Mouse (Mus musculus) left cerebral cortex, adult 9 months (tissue): Measurements from ENCODE around the gene Kansl2.
"Not testable (repeated sequence)": the region's sequence is repeated elsewhere in the genome, so short reads cannot be mapped to it uniquely, and the experiment has no call there.

Source experiments
- DNase-seq, 2 experiments: peaks; one replicate each; pipeline ENCODE4 v3.0.0; 2022; ENCODE audit warnings: low spot score in 2 of 2

Kansl2 gene

DNA sequence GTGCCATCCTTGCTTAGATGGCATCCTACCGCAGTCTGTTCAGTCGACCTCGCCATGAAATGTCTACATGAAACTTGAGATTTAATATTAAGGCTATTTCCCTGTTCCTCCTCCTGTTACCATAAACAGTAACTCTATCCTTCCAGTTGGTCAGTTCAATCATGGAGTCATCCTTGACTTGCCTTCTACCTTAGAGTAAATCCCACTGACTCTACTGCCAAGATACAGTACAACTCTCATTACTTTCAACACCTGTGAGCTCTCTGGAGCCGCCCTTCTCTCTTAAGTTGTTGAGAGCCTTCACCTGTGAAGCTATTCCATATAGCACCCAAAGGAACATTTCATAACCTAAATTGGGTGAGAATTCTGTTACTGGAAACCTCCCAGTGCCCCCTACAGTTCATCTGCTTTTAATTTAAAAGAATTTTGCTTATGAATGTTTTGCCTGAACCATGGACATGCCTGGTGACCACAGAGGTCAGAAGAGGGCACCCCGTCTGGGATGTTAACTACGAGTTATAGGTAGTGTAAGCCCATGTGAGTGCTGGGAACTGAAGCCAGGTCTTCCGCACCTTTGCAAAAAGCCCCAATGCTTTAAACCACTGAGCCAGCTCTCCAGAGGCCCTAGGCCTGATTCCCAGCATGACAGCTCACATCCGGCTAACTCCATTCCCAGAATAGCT lies 2.9 kb upstream of the Kansl2 start:
- DNase-seq, result no peak

- DNase-seq, result no peak
These were observed 1.9 kb upstream of the Kansl2 start for GRCm38 (mm10) chr15:98535921-98536320.

DNA sequence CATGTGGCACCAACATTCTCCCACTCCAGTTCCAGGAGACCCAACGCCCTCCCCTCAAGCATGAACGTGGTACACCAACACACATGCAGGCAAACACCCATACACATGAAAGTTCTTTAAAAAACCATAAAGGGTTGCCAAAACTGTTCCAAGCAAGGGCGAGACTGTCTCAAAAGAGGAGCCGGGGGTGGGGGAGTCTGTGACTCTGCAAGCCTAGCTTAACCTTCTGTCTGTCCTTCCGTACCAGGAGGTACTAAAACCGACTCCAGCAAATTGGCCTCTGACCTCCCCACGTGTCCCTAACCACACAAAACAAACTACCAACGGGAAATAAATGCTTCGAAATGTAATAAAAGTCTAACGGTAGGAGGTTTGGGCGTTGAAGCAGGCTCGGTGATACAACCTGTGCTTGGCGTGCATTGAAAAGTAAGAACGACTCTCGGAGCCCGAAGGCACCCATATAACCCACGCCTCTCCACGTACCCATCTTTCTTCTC lies 981 bp downstream of the Kansl2 start:
- DNase-seq, result no peak

DNA sequence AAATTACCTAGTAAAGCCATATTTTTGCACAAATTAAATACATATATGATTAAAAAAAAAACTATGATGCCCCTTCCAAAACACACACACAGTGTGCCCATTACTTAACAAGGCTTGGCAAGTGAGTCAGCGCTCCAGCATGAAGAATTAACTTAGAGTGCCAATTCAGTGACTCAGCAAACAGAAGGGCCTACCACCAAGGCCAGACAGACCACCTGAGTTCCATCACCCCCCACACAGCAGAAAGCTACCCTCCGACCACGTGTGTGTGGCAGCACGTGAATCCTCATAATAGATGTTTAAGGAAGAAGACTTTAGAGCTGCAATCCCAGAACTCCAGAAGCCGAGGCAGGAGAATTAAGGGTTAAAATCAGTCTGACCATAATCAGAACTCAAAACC lies 1.8 kb downstream of the Kansl2 start:
- DNase-seq, result no peak

GRCm38 (mm10) chr15:98528066-98528563 lies 5.9 kb downstream of the Kansl2 start:
- DNase-seq, result no peak

GRCm38 (mm10) chr15:98527056-98527771 lies 6.8 kb downstream of the Kansl2 start:
- DNase-seq, result no peak

- DNase-seq, result no peak
These were observed 8.0 kb downstream of the Kansl2 start for GRCm38 (mm10) chr15:98526057-98526456.

DNA sequence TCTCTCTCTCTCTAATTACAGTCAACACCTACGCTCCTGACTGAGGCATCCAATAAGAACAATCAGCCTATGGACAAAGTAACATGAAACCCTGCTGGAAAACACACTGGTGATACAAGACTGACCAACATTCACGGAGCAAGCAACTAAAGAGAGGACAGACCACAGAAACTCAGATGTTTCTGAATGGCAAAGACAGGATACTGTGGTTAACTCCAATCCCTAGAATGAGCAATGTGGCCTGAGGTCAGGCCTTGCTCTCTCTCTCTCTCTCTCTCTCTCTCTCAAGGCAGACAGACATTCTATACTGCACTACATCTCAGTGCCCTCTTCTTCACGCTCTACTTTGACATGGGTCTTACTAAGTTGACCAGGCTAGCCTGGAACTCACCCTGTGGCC lies 12.8 kb downstream of the Kansl2 start:
- no peak for DNase-seq

DNA sequence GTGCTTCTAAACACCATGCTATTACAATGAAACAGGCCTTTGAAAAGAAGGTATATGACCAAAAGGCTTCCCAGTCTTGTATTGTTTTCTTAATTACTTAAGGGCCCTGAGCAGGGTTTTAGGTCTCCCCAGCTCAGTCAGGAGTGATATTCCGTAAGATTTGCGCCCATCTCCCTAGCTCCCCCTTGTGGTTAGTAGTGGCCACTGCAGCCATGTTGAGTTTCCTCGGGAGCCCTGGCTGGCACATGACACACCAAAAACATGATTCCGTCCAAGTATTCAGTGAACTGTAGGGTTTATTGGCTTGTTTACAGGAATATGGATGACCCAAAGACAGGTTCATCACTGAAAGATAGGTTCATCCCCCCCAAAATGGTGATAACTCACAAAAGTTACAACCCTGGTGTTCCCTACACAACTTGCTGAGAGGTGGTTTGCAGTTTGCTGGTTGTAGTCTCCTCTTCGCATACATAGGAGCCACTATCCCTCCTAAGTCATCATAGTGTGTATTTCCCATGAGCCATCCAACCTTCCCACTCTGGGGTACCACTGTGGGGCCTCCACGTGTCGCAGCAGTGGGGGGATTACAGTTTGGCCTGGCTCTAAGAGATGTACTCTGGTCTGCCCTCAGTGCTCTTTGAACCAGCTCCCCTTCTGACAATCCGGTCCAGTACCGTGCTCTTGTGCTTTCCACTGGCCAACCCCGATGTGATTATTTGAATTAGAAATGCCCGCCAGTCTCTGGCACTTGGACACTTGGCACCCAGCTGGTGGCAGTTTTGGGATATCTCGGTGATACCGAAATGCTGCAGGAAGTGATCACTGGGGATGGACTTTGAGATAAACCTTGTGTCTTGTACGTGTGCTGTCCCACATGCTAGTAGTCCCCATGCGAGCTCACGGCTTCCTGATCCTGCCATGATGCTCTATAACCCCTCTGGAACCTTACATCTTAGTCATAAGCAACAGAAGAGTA lies 16.4 kb downstream of the Kansl2 start:
- peak in 1 of 2 experiments; percentile 61 for DNase-seq

- not testable (repeated sequence) for DNase-seq
These were observed 19.2 kb downstream of the Kansl2 start for GRCm38 (mm10) chr15:98514845-98515244.

GRCm38 (mm10) chr15:98514146-98514545 lies 19.9 kb downstream of the Kansl2 start:
- DNase-seq, result no peak

DNA sequence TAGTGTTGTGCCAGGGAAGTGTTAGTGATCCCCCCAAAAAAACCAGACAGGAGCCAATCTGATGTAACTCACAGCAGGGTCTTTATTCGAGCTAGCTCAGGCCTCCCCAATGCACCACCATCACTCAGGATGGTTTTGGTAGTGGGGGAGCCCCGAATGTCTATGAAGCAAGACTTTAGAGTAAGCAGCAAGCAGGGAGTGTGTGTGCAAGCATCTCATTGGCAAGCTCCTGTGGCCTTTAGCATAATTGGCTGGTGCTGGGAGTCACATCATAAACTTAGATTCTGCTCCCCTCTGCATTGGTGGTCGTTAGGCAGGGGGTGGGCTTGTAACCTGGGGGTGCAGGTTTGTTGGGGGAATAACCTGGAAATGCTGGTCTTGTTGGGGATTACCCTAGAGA lies 20.4 kb downstream of the Kansl2 start:
- not testable (repeated sequence) for DNase-seq

- DNase-seq, result peak in 1 of 2 experiments; percentile 51
These were observed 21.2 kb downstream of the Kansl2 start for GRCm38 (mm10) chr15:98512799-98513321.

GRCm38 (mm10) chr15:98512232-98512631 lies 21.8 kb downstream of the Kansl2 start:
- DNase-seq, result no peak

GRCm38 (mm10) chr15:98511386-98511928 lies 22.6 kb downstream of the Kansl2 start:
- DNase-seq, result no peak

DNA sequence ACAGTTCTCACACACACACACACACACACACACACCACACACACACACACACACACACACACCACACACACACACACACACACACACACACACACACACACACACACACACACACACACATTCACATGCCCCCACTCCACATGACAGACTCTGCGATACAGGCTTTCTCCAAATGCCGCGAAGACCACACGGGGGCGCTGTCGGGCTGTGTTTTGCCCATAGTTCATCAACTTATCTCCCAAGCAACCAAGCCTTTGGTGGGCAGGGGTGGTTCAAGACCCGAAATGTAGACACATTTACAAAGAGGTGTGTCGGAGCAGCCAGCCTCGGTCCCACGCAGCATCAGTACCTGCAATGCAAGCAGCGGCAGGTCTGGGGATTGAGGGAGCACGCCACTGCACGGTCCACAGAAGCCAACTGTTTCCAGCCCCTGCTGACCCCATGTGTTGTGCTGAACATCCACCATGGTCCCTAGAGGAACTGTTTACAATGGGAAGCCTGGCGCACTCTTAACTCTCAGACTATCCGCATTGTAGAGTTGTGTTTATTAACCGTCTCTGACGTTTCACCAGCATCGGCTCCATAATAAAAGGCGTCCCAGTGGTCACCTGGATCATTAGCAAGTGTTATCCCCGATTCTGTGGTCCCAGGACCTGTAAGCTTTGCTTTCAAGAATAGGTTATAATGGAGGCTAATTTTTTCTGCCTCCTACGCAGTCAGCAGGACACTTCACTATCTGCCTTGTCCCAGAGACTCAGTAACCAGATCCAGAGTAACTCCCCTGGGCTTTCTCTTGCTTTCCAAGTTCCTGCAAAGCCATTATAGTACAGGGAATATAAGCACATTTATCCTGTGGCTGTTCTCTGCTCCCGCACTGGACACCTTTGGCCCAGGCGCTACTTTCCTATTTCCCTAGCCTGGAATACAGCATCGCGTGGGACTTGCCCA lies 23.4 kb downstream of the Kansl2 start:
- DNase-seq, result peak in 1 of 2 experiments; percentile 69

GRCm38 (mm10) chr15:98509387-98509786 lies 24.7 kb downstream of the Kansl2 start:
- no peak for DNase-seq

DNA sequence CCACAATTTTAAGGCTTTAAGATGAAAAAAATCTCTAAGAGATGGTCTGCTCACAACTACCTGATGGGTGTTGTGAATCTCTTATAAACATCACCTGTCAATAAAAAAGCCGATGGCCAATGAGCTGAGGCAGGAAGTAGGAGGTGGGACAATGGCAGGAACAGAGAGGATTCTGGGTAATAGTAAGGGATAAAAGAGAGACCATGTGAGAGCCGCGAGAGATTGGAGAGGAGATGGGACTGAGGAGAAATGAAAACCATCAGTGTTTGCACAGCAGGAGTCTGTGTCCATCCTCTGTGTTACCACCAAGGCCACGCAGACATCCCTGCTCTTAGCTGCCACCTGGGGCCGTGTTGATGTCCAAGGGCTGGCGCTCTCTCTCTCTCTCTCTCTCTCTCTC lies 26.7 kb downstream of the Kansl2 start:
- DNase-seq, result no peak

DNA sequence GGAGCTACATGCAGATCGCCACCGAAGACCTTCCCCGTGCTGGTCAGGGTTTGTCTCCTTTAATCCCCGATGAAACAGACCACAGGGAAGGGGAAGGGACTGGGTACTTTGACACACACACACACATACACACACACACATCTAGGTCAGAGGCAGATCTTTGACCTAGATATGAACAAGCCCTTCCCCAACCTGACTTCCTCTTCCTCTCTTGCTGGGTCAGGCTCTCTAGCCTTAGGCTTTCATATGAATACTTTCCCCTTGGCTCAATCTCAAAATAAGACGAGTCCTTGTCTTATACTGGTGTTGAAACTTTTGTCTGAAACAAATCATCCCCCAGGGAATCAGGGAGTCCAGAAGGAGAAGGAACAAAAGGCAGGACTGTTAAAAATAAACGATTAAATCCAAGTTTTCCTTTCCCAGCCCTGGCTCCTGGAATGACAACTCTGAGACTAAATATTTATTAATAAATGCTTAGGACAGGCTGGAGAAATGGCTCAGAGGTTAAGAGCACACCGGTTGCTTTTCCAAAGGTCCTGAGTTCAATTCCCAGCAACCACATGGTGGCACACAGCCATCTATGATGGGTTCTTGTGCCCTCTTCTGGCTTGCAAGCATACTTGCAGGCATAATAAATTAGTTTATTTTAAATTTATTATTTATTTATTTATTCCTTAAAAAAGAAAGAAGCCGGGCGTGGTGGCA lies 27.7 kb downstream of the Kansl2 start:
- no peak for DNase-seq
